Mouse (Mus musculus) hindbrain, embryonic 13.5 days (tissue): ENCODE measurements around the gene Ncor2. TPM values are rescaled to one million over a fixed set of nuclear protein-coding genes. Genes with fewer than 3 reads are reported as not detected.

Experiments
- ATAC-seq: fragments of 200-750 bp; cut with Nextera tagmentation; 2 replicates; pipeline ENCODE4 v1.8.0; 2017; ENCODE audit warnings: moderate TSS enrichment; ENCODE audit not compliant: low FRiP score
- H3K27ac ChIP-seq: fragments of 300-500 bp; sonication (generic); 2 replicates; pipeline ENCODE4 v1.5.1; 2015; ENCODE audit warnings: inconsistent platforms, mild to moderate bottlenecking, moderate library complexity
- H3K27me3 ChIP-seq: fragments of 300-500 bp; sonication (generic); 2 replicates; pipeline ENCODE4 v1.6.1; 2015; ENCODE audit warnings: mild to moderate bottlenecking, inconsistent platforms
- H3K36me3 ChIP-seq: fragments of 300-500 bp; sonication (generic); 2 replicates; pipeline ENCODE4 v1.6.1; 2015; ENCODE audit warnings: mild to moderate bottlenecking, inconsistent platforms
- H3K4me1 ChIP-seq: fragments of 300-500 bp; sonication (generic); replicated peaks from 2 replicates; pipeline ENCODE4 v1.6.1; 2015; ENCODE audit warnings: inconsistent platforms
- H3K4me2 ChIP-seq: fragments of 300-500 bp; sonication (generic); 2 replicates; pipeline ENCODE4 v1.6.1; 2015; ENCODE audit warnings: inconsistent platforms, mild to moderate bottlenecking, moderate library complexity
- H3K4me3 ChIP-seq: fragments of 300-500 bp; sonication (generic); 2 replicates; pipeline ENCODE4 v1.5.1; 2015; ENCODE audit warnings: mild to moderate bottlenecking, inconsistent platforms
- H3K9ac ChIP-seq: fragments of 300-500 bp; sonication (generic); 2 replicates; pipeline ENCODE4 v1.6.1; 2015; ENCODE audit warnings: mild to moderate bottlenecking, inconsistent platforms
- H3K9me3 ChIP-seq: fragments of 300-500 bp; sonication (generic); 2 replicates; pipeline ENCODE4 v1.6.1; 2016; ENCODE audit warnings: inconsistent platforms
- WGBS: fragments of 180-500 bp; shearing (Covaris S2); methylation state at CpG from one replicate; pipeline ENCODE4 v1.1.7; 2015; 5-methylcytosine and 5-hydroxymethylcytosine counted together
- polyA plus RNA-seq: library from polyadenylated mRNA; unstranded; fragments of >200 nt; fragmentation: Nextera tagmentation; extraction: Ambion mirVana; gene quantifications from 2 replicates; pipeline ENCODE4 v1.2.1, GENCODE M21; 2015

Ncor2 gene
- polyA plus RNA-seq, 1 experiment from 2014 or later, result 25.1 TPM

GRCm38 (mm10) chr5:125070399-125070798, 108.6 kb downstream of the Ncor2 start:
- ATAC-seq, result no peak
- Histone ChIP-seq H3K4me3 (no peak overlapping the region), H3K9ac (peak overlapping the region; percentile 36; the same call in 1 of the 2 replicates), H3K4me1 (peaks cover 73% of the 10 kb centered on the region), H3K4me2 (no peak overlapping the region), H3K27ac (peak overlapping the region; percentile 89), H3K36me3 (peaks cover 54% of the 10 kb centered on the region), H3K9me3 (no peaks in the 10 kb centered on the region), H3K27me3 (no peaks in the 10 kb centered on the region)
- 58% methylated on average over 2 of the region's 2 CpGs for WGBS

DNA sequence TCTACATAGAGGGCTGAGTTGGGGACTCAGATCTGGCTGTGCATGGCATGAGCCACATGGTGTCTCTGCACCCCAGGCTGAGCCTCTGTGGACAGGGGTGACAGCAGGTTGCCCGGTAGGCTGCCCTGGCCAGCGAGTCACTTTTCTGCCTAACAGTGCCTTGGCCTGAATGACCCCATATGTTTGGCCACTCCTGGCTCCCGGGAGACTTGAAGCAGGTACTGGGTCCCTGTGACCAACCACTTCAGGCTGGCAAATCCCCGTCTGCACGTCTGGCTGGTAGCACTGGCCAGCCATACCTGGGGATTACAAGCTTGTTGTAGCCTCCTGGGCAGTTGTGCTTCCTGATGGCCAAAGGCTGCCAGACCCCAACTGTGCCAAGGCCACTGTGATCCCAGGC, 109.1 kb downstream of the Ncor2 start:
- 78% methylated on average over 5 of the region's 5 CpGs for WGBS
- Histone ChIP-seq H3K4me3 (no peak overlapping the region), H3K4me2 (no peak overlapping the region), H3K27ac (peak overlapping the region; percentile 89), H3K9ac (peak overlapping the region; percentile 36; the same call in 1 of the 2 replicates), H3K27me3 (no peaks in the 10 kb centered on the region), H3K36me3 (peaks cover 56% of the 10 kb centered on the region), H3K4me1 (peaks cover 72% of the 10 kb centered on the region), H3K9me3 (no peaks in the 10 kb centered on the region)
- ATAC-seq, result no peak

- H3K36me3 ChIP-seq, result peaks cover 56% of the 10 kb centered on the region
- H3K9ac ChIP-seq, result peak overlapping the region; percentile 36; the same call in 1 of the 2 replicates
- peaks cover 67% of the 10 kb centered on the region for H3K4me1 ChIP-seq
- 39% methylated on average over 5 of the region's 5 CpGs for WGBS
- H3K4me3 ChIP-seq, result no peak overlapping the region
- no peak overlapping the region for H3K4me2 ChIP-seq
- H3K9me3 ChIP-seq, result no peaks in the 10 kb centered on the region
- H3K27ac ChIP-seq, result peak overlapping the region; percentile 89
- ATAC-seq, result no peak; the same call in 1 of the 2 replicates
- no peaks in the 10 kb centered on the region for H3K27me3 ChIP-seq
Measured at GRCm38 (mm10) chr5:125069426-125069825, 109.6 kb downstream of the Ncor2 start.

DNA sequence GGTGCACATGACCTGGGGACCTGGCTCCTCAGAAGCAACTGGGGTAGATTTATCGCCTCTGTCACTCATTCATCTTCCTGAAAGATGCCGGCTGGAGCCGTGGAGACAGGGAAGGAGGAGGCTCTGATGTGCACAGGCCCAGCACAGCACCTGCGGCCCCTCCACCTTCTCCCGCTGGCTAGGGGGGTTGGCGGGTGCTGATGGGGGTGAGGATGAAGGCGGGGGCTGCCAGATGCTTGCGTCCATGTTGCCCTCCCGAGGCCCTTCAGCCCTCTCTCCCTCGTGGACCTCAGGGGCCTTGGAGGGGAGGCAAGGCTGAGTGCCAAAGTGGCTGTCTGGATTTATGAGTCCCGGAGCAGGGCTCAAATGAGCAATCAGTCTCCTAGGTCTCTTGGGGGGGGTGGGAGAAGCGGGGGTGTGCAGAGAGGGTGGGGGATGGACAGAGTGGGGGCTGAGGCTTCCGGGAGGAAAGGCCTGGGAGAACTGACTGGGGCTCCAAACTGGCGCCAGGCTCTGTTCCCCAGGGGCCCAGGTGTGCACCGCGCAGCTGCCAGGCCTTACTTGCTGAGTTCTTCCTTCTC, 110.6 kb downstream of the Ncor2 start:
- peaks cover 53% of the 10 kb centered on the region for H3K36me3 ChIP-seq
- no peak overlapping the region for H3K4me3 ChIP-seq
- ATAC-seq, result peak; percentile 60
- WGBS, result 33% methylated on average over 16 of the region's 16 CpGs
- no peaks in the 10 kb centered on the region for H3K27me3 ChIP-seq
- peak overlapping the region; percentile 61 for H3K9ac ChIP-seq
- H3K4me1 ChIP-seq, result peaks cover 62% of the 10 kb centered on the region
- peak overlapping the region; percentile 89 for H3K27ac ChIP-seq
- H3K4me2 ChIP-seq, result no peak overlapping the region
- H3K9me3 ChIP-seq, result no peaks in the 10 kb centered on the region

GRCm38 (mm10) chr5:125067673-125068072, 111.3 kb downstream of the Ncor2 start:
- WGBS, result 76% methylated on average over 14 of the region's 14 CpGs
- no peaks in the 10 kb centered on the region for H3K9me3 ChIP-seq
- H3K4me1 ChIP-seq, result peaks cover 65% of the 10 kb centered on the region
- no peak for ATAC-seq
- peaks cover 50% of the 10 kb centered on the region for H3K36me3 ChIP-seq
- no peaks in the 10 kb centered on the region for H3K27me3 ChIP-seq
- no peak overlapping the region for H3K9ac ChIP-seq
- H3K27ac ChIP-seq, result peak overlapping the region; percentile 89
- no peak overlapping the region for H3K4me2 ChIP-seq
- no peak overlapping the region for H3K4me3 ChIP-seq

DNA sequence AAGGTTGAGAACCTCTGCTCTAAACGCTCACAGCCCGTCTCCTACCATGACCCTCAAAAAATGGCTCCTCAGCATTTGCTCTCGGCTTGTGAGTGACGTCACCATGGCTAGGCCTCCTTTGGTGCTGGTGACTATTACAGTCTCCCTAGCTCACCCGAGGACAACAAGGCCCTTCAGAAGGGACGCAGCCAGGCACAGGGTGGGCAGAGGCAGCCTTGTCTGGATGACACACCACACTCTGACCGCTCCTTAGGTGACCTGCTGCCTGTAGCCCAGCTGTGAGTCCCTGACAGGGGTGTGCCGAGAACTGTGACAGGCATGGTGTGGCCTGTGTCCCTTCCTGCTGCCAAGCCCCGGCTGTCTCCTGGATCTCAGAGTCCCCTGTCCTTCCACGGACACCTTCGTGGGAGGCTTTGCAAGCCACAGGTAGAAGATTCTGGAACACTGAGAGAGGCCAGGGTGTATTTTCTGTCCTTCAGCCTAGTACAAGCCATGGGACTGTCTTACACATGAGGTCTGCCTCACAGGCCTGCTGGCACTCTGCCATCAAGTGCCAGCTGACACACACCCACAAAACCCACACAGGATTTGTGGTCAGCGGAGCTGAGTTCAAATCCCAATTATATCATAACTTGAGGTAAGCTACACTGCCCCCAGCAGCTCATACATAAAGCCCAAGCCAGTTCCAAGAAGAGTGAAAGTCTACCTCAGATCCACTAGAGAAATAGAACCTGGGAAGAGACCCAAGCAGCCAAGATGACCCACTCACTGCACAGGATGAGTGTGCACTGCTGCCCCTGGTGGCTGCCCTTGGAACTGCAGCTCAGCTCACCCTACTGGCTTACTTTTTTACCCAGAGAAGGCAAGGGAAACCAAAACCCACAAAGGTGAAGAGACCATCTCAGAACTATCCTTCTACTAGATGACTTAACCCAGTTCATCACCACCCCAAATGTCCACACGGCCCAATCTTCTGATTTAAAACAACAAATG, 112.2 kb downstream of the Ncor2 start:
- no peak overlapping the region for H3K27ac ChIP-seq
- H3K4me3 ChIP-seq, result no peak overlapping the region
- no peaks in the 10 kb centered on the region for H3K9me3 ChIP-seq
- peaks cover 59% of the 10 kb centered on the region for H3K4me1 ChIP-seq
- H3K4me2 ChIP-seq, result no peak overlapping the region
- H3K36me3 ChIP-seq, result peaks cover 43% of the 10 kb centered on the region
- H3K9ac ChIP-seq, result no peak overlapping the region
- ATAC-seq, result no peak
- WGBS, result 93% methylated on average over 13 of the region's 13 CpGs
- H3K27me3 ChIP-seq, result no peaks in the 10 kb centered on the region

GRCm38 (mm10) chr5:125063015-125063414, 116.0 kb downstream of the Ncor2 start:
- Histone ChIP-seq H3K4me1 (peaks cover 60% of the 10 kb centered on the region), H3K36me3 (peaks cover 36% of the 10 kb centered on the region), H3K9me3 (no peaks in the 10 kb centered on the region), H3K27ac (peak overlapping the region; percentile 88), H3K4me2 (peak overlapping the region; percentile 11; the same call in 1 of the 2 replicates), H3K4me3 (no peak overlapping the region), H3K27me3 (no peaks in the 10 kb centered on the region; the same call in 1 of the 2 replicates), H3K9ac (peak overlapping the region; percentile 56)
- 0 out of 2 replicates have a peak, but pooled peaks have one; percentile 34 for ATAC-seq
- 31% methylated on average over 17 of the region's 17 CpGs for WGBS

GRCm38 (mm10) chr5:125058267-125058668, 120.8 kb downstream of the Ncor2 start:
- Histone ChIP-seq H3K4me3 (peak overlapping the region; percentile 30), H3K27me3 (no peaks in the 10 kb centered on the region; the same call in 1 of the 2 replicates), H3K4me2 (peak overlapping the region; percentile 64), H3K9me3 (no peaks in the 10 kb centered on the region), H3K27ac (peak overlapping the region; percentile 81), H3K36me3 (peaks cover 20% of the 10 kb centered on the region), H3K4me1 (peaks cover 78% of the 10 kb centered on the region), H3K9ac (peak overlapping the region; percentile 73)
- under 1% methylated on average over 21 of the region's 29 CpGs for WGBS
- peak; percentile 40 for ATAC-seq

GRCm38 (mm10) chr5:125057555-125058266, 121.3 kb downstream of the Ncor2 start:
- Histone ChIP-seq H3K4me3 (peak overlapping the region; percentile 30), H3K36me3 (peaks cover 23% of the 10 kb centered on the region), H3K9ac (peak overlapping the region; percentile 73), H3K4me1 (peaks cover 78% of the 10 kb centered on the region), H3K4me2 (peak overlapping the region; percentile 64), H3K27ac (peak overlapping the region; percentile 81), H3K9me3 (no peaks in the 10 kb centered on the region), H3K27me3 (no peaks in the 10 kb centered on the region; the same call in 1 of the 2 replicates)
- 7% methylated on average over 29 of the region's 29 CpGs for WGBS
- peak; percentile 19; the same call in 1 of the 2 replicates for ATAC-seq

DNA sequence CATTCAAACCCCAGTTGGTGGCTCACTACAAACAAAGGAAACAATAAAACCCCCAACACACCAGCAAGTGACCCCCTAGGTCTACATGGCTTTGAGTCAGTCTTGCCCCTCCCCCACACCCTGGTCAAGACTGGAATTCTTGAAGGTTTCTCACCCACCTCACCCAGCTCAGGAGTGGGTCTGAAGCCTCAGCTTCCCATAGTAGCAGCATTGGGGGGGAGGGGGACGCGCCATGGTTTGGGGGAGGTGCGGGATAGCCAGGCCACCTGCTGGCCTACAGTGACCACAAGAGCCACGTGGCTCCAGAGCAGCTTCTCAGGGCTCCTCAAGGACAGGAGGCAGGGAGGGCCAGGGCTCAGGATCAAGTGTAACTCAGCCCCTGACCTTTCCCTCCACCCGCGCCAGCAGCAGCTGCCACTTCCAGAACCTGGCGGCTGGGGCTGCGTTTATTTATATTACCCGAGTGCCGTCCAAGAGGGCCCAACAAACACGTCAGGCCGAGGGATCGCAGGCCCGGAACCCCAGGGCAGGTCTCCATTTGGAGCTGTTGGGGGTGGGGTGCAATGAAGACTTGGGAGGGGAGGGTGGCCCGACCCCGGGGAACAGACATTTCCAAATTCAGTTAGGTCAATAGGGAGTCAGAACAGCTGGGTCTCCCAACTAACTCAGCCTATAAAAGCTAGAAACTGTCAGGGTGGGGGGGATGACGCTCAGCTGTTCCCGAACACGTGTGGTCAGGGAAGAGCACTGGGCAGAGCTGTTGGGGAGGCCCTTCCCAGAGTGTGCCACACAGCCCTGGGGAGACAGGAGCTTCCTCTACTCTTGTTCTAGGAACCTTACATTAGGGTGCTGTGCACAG, 122.1 kb downstream of the Ncor2 start:
- Histone ChIP-seq H3K36me3 (peaks cover 23% of the 10 kb centered on the region), H3K27me3 (no peaks in the 10 kb centered on the region; the same call in 1 of the 2 replicates), H3K9me3 (no peaks in the 10 kb centered on the region), H3K4me1 (peaks cover 83% of the 10 kb centered on the region), H3K4me2 (peak overlapping the region; percentile 64), H3K9ac (peak overlapping the region; percentile 15; the same call in 1 of the 2 replicates), H3K27ac (peak overlapping the region; percentile 81), H3K4me3 (peak overlapping the region; percentile 30)
- WGBS, result 6% methylated on average over 19 of the region's 19 CpGs
- 0 out of 2 replicates have a peak, but pooled peaks have one; percentile 8 for ATAC-seq

- peak overlapping the region; percentile 81; the same call in 1 of the 2 replicates for H3K27ac ChIP-seq
- H3K27me3 ChIP-seq, result no peaks in the 10 kb centered on the region; the same call in 1 of the 2 replicates
- H3K4me1 ChIP-seq, result peaks cover 83% of the 10 kb centered on the region
- no peaks in the 10 kb centered on the region for H3K9me3 ChIP-seq
- no peak for ATAC-seq
- H3K4me2 ChIP-seq, result peak overlapping the region; percentile 64
- no peak overlapping the region for H3K9ac ChIP-seq
- H3K4me3 ChIP-seq, result no peak overlapping the region
- WGBS, result 8% methylated on average over 6 of the region's 6 CpGs
- H3K36me3 ChIP-seq, result peaks cover 23% of the 10 kb centered on the region
Measured at GRCm38 (mm10) chr5:125056331-125056695, 122.7 kb downstream of the Ncor2 start.
